Mouse (Mus musculus) stomach, postnatal 0 days (tissue): ENCODE measurements at regions not wholly inside any gene's neighbourhood (a gene's known extent, or its start where the extent isn't known, plus 50 kb on each side); places are given as distances from the start of the nearest gene placed in this dataset.

Source experiments
- ATAC-seq: fragments of 200-750 bp; cut with Nextera tagmentation; 2 replicates; pipeline ENCODE4 v1.8.0; 2017; ENCODE audit not compliant: low FRiP score, low TSS enrichment
- DNase-seq: peaks from one replicate; pipeline ENCODE4 v3.0.0-alpha.2; 2016; ENCODE audit warnings: low spot score
- H3K27ac ChIP-seq: fragments of 300-500 bp; sonication (generic); replicated peaks from 2 replicates; pipeline ENCODE4 v1.5.1; 2014; ENCODE audit warnings: mild to moderate bottlenecking, control low read depth
- H3K27me3 ChIP-seq: fragments of 300-500 bp; sonication (generic); 2 replicates; pipeline ENCODE4 v1.6.1; 2014; ENCODE audit warnings: low read length; ENCODE audit not compliant: control insufficient read depth, insufficient read depth
- H3K36me3 ChIP-seq: fragments of 300-500 bp; sonication (generic); 2 replicates; pipeline ENCODE4 v1.6.1; 2014; ENCODE audit warnings: low read length, mixed read lengths; ENCODE audit not compliant: control insufficient read depth, insufficient read depth
- H3K4me1 ChIP-seq: fragments of 300-500 bp; sonication (generic); replicated peaks from 2 replicates; pipeline ENCODE4 v1.6.1; 2014; ENCODE audit warnings: antibody characterized with exemption; ENCODE audit not compliant: control insufficient read depth, insufficient read depth
- H3K4me2 ChIP-seq: fragments of 300-500 bp; sonication (generic); replicated peaks from 2 replicates; pipeline ENCODE4 v1.6.1; 2014; ENCODE audit warnings: low read depth, mild to moderate bottlenecking, control low read depth, moderate library complexity
- H3K4me3 ChIP-seq: fragments of 300-500 bp; sonication (generic); 2 replicates; pipeline ENCODE4 v1.5.1; 2014; ENCODE audit warnings: low read depth, low read length, control low read depth
- H3K9ac ChIP-seq: fragments of 300-500 bp; sonication (generic); 2 replicates; pipeline ENCODE4 v1.6.1; 2014; ENCODE audit warnings: mild to moderate bottlenecking, low read length, control low read depth, mixed read lengths
- H3K9me3 ChIP-seq: fragments of 300-500 bp; sonication (generic); 2 replicates; pipeline ENCODE4 v1.6.1; 2016; ENCODE audit warnings: low read length; ENCODE audit not compliant: control insufficient read depth
- CTCF ChIP-seq: IDR thresholded peaks from 2 replicates; pipeline ENCODE4 v1.5.1; 2016; ENCODE audit warnings: antibody characterized with exemption, low read depth, mild to moderate bottlenecking, moderate library complexity
- EP300 ChIP-seq: optimal IDR thresholded peaks from 2 replicates; pipeline ENCODE3; 2016; ENCODE audit warnings: antibody characterized with exemption
- WGBS: fragments of 180-500 bp; shearing (Covaris S2); extraction: QIAGEN DNeasy Blood & Tissue Kit; methylation state at CpG from one replicate; pipeline ENCODE4 v1.1.7; 2014; 5-methylcytosine and 5-hydroxymethylcytosine counted together

DNA sequence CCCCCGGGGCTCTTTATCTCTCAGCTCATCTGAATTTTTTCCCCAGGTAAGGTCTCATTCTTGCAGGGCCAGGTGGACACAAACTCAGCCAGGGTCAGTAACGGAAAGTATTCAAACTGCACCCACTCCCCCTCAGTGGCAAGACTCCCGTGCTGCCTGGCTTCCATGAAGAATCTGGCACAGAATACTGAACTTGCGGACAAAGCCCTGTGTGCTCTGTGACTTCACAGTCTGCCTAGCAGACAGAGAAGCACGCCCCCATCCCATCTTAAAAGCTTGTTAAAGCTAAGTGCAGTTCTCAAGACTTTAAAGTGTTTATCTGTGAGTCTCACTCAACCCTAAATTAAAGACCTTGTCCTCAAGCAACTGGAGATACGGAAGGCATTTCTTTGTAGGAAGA lies 140.0 kb upstream of the Slc25a13 start:
- no peak overlapping the region for H3K4me2 ChIP-seq
- ATAC-seq = no peak
- H3K36me3 ChIP-seq = no peaks in the 10 kb centered on the region
- no peaks in the 10 kb centered on the region for H3K9me3 ChIP-seq
- H3K27ac ChIP-seq = no peak overlapping the region
- no peaks in the 10 kb centered on the region for H3K27me3 ChIP-seq
- no peaks in the 10 kb centered on the region for H3K4me1 ChIP-seq
- no peak overlapping the region for H3K9ac ChIP-seq
- H3K4me3 ChIP-seq = no peak overlapping the region
- DNase-seq = no peak
- 65% methylated on average over 6 of the region's 6 CpGs for WGBS
- TF ChIP-seq EP300 (no peak), CTCF (no peak)

- H3K4me1 ChIP-seq = no peaks in the 10 kb centered on the region
- H3K9ac ChIP-seq = no peak overlapping the region
- WGBS = 76% methylated on average over 8 of the region's 8 CpGs
- no peak overlapping the region for H3K27ac ChIP-seq
- DNase-seq (no peak), ATAC-seq (no peak)
- H3K36me3 ChIP-seq = no peaks in the 10 kb centered on the region
- H3K4me3 ChIP-seq = no peak overlapping the region
- TF ChIP-seq EP300 (no peak), CTCF (no peak)
- H3K27me3 ChIP-seq = no peaks in the 10 kb centered on the region
- H3K9me3 ChIP-seq = no peaks in the 10 kb centered on the region
- H3K4me2 ChIP-seq = no peak overlapping the region
These were observed 118.3 kb upstream of the Slc25a13 start for GRCm38 (mm10) chr6:6335251-6335650.

- Histone ChIP-seq H3K4me2 (no peak overlapping the region), H3K9me3 (no peaks in the 10 kb centered on the region), H3K36me3 (no peaks in the 10 kb centered on the region), H3K9ac (no peak overlapping the region), H3K27me3 (no peaks in the 10 kb centered on the region), H3K4me3 (no peak overlapping the region), H3K4me1 (no peaks in the 10 kb centered on the region), H3K27ac (no peak overlapping the region)
- WGBS = 93% methylated on average over 1 of the region's 1 CpGs
- DNase-seq (no peak), ATAC-seq (no peak)
- TF ChIP-seq EP300 (no peak), CTCF (no peak)
These were observed 113.3 kb upstream of the Slc25a13 start for GRCm38 (mm10) chr6:6330271-6330670.

- no peaks in the 10 kb centered on the region for H3K4me1 ChIP-seq
- TF ChIP-seq CTCF (no peak), EP300 (no peak)
- DNase-seq (no peak), ATAC-seq (no peak)
- 6% methylated on average over 1 of the region's 1 CpGs for WGBS
- H3K9me3 ChIP-seq = no peaks in the 10 kb centered on the region
- H3K36me3 ChIP-seq = no peaks in the 10 kb centered on the region
- H3K27ac ChIP-seq = no peak overlapping the region
- no peak overlapping the region for H3K4me3 ChIP-seq
- no peak overlapping the region for H3K9ac ChIP-seq
- no peaks in the 10 kb centered on the region for H3K27me3 ChIP-seq
- H3K4me2 ChIP-seq = no peak overlapping the region
These were observed 108.5 kb upstream of the Slc25a13 start for GRCm38 (mm10) chr6:6325516-6325915.

DNA sequence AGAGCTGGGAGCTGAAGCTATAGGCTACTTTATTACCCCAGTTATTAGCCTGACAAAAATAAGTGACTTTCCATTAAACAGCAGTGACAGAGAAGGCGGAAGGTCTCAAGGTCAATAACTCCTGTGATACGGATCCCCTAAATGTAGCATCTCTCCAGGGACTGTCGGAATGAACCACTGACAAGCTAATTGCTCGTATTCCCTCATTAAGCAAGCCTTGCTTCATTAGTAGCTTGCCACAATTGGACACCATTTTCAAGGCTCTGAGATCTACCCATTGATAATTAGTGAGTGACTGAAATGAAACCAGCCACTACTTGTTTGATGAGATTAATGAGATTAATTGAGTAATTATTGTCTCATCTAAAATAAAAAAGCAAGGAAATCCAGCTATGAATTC lies 99.8 kb upstream of the Slc25a13 start:
- Histone ChIP-seq H3K36me3 (no peaks in the 10 kb centered on the region), H3K4me1 (no peaks in the 10 kb centered on the region), H3K4me2 (no peak overlapping the region), H3K9me3 (no peaks in the 10 kb centered on the region), H3K9ac (no peak overlapping the region), H3K4me3 (no peak overlapping the region), H3K27ac (no peak overlapping the region), H3K27me3 (no peaks in the 10 kb centered on the region)
- DNase-seq = no peak
- WGBS = 76% methylated on average over 4 of the region's 4 CpGs
- TF ChIP-seq CTCF (no peak), EP300 (no peak)
- ATAC-seq = no peak

GRCm38 (mm10) chr6:6313171-6313570 lies 96.2 kb upstream of the Slc25a13 start:
- no peak for TF ChIP-seq CTCF
- TF ChIP-seq EP300 = no peak
- Histone ChIP-seq H3K4me1 (no peaks in the 10 kb centered on the region), H3K9me3 (no peaks in the 10 kb centered on the region), H3K4me2 (no peak overlapping the region), H3K27me3 (no peaks in the 10 kb centered on the region), H3K4me3 (no peak overlapping the region), H3K36me3 (no peaks in the 10 kb centered on the region), H3K27ac (no peak overlapping the region), H3K9ac (no peak overlapping the region)
- DNase-seq = no peak
- no peak for ATAC-seq
- WGBS = 80% methylated on average over 6 of the region's 6 CpGs
